Mouse (Mus musculus) heart, adult 9 months (tissue): ENCODE data around the gene Arhgap45.

ENCODE experiments used
- DNase-seq, 2 experiments: peaks; one replicate each; pipeline ENCODE4 v3.0.0; 2022; ENCODE audit warnings: low spot score in 2 of 2

Arhgap45 gene

DNA sequence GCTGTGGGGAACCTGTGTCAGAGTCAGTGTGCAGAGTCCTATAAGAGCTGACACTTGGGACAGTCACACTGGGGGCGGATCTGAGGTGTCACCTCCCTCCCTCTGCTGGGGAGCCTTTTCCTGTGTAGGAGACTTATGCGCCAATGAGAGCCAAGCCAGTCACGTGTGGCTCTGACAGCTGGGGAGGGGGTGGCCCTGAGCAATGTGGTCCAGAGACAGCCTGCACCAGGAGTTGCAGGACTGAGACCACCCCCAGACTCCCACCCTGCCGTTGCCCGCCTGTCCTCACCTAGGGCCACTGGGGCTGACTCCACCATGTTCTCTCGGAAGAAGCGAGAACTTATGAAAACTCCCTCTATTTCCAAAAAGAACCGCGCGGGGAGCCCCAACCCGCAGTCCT lies at the start of gene Arhgap45:
Gene Arhgap45 (plus strand): TSS at position 143 of the 400 bp plus-strand sequence.
- DNase-seq: peak in 1 of 2 experiments; percentile 67

DNA sequence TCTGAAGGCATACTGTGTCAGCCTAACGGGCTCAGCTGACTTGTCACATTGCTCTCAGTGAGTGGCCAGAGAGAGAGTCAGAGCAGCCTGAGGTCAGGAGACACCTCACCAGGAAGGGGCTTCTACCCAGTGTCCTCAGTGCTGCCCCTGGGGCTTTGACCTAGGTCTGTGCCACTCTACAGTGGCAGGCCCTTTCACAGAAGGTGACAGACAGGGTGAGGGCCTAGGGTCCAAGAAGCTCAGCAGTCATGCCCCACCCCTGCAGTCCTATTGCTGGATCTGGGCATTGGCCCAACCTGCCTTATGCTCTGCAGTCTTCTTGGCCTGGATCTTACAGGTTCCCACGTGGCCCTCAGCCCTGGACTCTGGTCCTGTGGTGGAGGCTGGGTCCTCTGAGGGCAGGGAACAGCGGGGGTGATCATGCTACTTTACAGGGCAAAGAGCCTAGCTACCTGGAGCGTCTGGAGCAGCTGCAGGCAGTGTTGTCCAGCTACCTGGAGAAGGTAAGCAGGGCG lies 49.5 kb upstream of the Arhgap45 start:
- DNase-seq: peak; percentile 70 to 71

DNA sequence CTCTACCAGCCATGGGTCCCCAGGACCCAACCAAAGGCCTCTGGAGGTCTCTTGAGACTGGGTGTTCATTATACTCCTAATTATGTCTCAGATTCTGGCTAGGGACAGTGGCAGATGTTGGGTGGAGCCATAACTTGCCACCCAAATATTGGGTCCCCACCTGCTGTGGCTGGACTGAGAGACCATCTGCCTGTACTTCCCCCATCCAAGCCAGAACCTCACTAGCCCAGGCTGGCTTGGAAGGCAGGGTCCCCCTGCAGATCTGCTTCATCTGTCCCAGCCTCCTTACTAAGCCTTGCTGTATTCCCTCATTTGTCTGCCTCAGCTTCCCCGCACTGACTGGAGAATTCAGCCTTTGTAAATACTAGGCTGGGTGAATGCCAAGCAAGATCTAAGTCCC lies 48.3 kb upstream of the Arhgap45 start:
- DNase-seq: no peak

DNA sequence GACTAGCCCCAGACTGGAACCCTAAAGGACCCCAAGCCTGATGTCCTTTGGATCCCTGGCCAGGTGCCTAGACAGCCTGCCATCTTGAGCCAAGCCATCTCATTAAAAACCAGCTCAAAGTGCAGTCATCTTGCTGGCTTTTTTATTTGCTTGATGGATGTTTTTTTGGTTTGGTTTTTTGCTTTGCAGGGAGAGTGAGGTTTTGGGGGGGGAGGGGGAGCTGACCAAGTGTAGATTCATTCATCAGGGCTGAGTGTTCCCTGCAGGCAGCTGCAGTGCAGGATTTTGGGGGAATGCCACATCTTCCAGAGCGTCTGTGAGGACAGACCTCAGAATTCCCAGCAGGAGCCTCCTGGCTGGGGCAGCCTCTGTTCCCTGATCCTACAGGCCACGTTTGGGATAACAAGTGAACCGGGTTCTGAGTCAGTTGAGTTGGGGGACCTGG lies 47.3 kb upstream of the Arhgap45 start:
- DNase-seq: no peak

DNA sequence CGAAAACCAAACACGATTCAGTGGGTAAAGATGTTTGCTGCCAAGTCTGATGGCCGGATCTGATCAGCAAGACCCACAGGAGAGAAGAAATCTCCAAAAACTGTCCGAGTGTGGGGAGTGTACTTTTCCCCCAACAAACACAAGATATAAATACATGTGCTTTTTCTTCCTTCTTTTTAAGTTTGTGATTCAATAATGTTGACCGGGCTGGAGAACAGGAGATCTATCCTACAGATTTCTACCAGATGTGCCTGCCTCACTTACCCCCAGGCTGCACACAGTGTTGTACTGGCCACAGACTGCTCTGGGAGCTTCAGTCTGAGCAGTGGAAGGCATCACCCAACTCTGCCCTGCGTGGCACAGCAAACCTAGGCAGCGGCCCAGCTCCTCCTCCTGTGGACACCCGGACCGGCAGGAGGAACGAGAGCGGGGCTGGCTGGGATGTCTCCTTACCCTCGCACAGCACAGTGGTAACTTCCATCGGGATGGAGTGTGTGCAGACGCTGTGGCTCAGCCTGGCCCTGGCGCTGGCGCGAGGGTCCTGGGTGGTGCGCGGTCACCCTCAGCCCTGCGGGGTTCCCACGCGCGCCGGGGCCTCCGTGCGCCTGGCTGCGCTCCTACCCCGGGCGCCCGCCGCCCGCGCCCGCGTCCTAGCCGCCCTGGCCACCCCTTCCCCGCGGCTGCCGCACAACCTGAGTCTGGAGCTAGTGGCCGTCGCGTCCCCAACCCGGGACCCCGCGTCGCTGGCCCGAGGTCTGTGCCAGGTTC lies 45.9 kb upstream of the Arhgap45 start, which contains the start of gene Grin3b:
Gene Grin3b (plus strand): TSS at position 301 of the 768 bp plus-strand sequence.
- no peak for DNase-seq

DNA sequence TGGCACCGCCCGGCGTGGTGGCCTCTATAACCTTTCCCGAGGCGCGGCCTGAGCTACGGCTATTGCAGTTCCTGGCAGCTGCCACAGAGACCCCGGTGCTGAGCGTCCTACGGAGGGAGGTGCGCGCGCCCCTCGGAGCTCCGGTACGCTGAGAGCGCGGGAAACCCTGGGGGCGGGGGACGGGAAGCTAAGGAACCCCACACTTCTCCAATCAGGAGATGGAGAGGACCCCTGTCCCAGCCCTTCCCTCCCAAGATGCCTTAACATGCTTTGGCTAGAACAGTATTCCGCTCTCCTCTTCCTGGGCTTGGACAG lies 45.3 kb upstream of the Arhgap45 start:
- DNase-seq: no peak

DNA sequence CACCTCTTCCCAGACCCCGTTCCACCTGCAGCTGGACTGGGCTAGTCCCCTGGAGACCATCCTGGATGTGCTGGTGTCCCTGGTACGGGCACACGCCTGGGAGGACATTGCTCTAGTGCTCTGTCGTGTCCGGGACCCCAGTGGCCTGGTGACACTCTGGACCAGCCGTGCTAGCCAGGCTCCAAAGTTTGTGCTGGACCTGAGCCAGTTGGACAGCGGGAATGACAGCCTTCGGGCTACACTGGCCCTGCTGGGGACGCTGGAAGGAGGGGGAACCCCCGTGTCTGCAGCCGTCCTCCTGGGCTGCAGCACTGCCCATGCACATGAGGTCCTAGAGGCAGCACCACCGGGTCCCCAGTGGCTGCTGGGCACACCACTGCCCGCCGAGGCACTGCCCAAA lies 43.6 kb upstream of the Arhgap45 start:
- peak in 1 of 2 experiments; percentile 45 for DNase-seq

DNA sequence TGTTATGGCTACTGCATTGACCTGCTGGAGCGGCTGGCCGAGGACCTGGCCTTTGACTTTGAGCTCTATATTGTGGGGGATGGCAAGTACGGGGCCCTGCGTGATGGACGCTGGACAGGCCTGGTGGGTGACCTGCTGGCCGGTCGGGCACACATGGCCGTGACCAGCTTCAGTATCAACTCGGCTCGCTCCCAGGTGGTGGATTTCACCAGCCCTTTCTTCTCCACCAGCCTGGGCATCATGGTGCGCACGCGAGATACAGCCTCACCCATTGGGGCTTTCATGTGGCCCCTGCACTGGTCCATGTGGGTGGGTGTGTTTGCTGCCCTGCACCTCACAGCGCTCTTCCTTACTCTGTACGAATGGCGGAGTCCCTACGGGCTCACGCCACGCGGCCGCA lies 42.4 kb upstream of the Arhgap45 start:
- DNase-seq: no peak

DNA sequence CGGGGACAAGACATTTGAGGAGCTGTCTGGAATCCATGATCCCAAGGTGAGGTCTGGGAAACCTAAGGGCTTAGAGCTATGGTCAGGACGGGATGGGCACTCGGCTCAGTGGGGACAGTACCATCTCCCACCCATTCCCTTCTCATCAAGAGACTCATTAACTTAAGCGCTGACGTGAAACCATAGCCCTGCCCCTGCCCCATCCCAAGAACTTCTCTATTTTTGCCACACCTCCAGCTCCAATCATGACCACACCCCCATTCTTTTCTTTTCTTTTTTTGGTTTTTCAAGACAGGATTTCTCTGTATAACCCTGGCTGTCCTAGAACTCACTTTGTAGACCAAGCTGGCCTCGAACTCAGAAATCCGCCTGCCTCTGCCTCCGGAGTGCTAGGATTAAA lies 41.8 kb upstream of the Arhgap45 start:
- DNase-seq: no peak

DNA sequence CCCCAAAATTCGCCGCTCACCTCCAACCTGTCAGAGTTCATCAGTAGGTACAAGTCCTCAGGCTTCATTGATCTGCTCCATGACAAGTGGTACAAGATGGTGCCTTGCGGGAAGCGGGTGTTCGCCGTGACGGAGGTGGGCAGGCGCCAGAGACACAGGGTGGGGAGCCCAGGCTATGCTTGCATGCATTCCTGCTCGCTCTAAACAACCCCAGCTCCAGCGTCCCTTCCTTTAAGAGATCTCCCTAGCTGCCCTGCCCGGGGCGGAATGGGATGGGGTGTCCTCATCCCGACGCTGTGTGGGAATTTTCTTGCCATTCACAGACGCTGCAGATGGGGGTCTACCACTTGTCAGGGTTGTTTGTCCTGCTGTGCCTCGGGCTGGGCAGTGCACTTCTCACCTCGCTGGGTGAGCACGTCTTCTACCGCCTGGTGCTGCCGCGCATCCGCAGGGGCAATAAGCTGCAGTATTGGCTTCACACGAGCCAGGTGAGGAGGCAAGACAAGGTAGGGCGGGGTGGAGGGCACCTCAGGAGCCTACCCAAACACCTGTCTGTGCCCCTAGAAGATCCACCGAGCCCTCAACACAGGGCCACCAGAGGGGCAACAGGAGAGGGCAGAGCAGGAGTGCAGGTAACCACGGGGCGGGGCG lies 40.3 kb upstream of the Arhgap45 start:
- no peak for DNase-seq

DNA sequence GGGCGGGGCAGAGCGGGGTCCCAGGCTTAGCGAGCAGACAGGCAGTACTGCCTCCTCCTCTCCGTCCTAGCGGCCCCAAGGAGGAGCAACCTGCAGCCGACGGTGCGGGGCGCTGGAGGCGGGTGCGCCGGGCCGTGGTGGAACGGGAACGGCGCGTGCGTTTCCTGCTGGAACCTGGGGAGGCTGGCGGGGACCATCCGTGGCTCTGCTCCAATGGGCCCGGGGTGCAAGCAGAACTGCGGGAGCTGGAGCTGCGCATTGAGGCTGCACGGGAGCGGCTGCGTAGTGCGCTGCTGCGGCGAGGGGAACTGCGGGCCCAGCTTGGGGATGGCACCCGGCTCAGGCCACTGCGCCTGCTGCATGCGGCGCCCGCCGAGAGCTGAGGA lies 39.7 kb upstream of the Arhgap45 start:
- no peak for DNase-seq

DNA sequence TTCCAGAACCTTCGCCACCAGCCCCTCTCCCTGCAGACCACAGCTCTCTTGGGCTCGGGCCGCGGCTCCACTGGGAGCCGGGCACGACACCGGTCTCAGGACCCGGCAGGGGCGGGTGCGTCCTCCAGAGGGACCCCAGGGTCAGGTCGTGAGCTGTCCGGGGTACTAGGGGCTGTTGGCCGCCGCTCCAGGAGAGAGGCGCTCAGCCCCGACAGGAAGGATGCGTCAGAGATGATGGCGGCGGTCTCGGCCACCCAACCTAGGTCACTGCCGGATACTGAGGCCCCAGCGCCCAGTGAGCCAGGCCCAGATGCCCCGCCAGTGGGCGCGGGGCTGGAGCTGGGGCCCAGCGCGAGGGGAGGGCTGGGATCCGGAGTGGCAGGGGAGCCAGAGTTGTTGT lies 39.1 kb upstream of the Arhgap45 start:
- DNase-seq: no peak

DNA sequence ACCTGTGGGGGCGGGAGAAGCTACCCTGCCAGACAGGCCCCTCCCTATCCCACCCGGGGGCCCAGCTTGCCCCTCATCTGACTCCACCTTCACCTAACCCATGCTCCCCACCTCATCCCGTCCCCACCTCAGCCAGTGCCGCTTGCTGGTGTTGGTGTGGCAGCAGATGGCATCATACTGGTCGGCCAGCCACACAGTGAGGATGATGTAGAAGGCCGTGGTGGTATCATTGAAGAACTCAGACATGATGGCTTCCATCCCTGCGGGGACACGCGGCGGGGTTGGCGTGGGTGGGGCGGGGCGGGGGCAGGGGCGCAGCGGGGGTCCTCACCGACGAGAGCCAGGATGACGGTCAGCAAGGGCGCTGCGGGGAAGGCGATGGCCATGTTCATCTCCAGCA lies 38.4 kb upstream of the Arhgap45 start:
- no peak for DNase-seq

DNA sequence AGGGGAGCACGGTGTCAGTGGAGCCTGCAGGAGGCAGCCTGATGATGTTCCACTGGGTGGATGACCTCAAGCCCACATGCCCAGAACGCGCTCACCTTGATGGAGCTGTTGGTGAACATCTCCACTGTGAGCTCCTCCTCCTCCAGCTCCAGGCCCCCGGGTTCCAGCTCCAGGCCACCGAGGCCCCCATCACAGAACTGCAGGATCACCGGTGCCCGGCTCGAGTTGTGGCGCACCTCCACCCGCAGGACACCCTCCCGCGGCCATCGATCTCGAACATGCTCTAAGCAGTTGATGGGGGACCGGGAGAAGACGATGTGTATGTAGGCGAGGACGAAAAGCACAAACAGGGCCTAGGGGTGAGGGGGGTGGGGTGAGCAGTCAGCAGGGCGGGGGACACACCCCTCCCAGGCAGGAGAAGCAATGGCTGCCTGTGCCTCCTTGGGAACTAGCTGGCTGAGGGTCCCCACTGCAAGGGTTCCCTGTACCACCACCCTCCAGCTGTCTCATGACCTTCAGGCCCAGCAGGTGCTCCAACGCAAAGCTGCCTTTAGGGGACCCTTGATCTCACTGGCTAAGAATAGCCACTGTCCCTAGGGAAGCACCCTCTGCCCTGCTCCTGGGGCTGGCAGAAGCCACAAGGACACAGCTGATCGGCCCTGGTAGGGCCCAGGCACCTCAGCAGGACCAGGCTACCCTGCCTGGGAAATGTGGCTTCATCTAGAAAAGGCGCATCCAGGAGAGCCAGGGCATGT lies 36.9 kb upstream of the Arhgap45 start:
- DNase-seq: peak; percentile 49 to 50

DNA sequence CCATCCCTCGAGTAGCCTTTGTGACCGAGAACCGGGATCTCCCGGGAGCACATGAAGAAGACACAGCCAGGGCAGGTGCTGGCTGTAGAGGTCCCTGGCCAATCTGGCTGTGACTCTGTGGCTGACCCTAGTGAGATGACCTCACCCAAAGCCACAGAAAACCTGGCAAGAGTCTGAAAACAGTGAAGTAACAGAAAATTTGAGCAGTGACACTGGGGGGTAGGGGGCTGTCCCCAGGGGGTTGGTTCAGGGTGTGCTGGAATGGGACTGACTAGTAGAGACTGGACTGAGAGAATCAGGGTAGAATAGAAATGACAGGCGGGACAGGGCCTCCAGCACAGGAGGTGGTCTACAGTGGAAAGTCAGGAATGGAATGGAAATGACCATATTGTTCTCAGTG lies 33.2 kb upstream of the Arhgap45 start:
- peak in 1 of 2 experiments; percentile 46 for DNase-seq

DNA sequence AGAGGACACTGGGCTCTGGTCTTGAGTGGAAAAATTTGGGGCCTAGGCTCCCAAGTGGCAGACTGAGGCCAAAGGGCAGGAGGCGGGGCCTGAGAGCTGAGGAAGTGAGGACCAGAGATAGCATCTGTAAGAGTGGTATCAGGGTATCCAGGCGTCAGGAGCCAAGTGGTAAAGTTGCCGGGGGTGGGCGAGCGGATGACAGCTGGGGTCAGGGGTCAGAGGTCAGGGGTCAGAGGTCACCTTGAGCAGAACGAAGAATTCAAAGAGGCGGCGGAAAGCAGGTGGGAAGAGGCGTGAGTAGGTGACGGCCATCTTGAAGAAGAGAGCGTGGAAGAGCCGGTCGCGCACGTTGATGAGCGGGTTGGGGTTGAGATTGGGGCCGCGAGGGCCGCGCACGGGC lies 32.8 kb upstream of the Arhgap45 start:
- DNase-seq: peak; percentile 72 to 75

DNA sequence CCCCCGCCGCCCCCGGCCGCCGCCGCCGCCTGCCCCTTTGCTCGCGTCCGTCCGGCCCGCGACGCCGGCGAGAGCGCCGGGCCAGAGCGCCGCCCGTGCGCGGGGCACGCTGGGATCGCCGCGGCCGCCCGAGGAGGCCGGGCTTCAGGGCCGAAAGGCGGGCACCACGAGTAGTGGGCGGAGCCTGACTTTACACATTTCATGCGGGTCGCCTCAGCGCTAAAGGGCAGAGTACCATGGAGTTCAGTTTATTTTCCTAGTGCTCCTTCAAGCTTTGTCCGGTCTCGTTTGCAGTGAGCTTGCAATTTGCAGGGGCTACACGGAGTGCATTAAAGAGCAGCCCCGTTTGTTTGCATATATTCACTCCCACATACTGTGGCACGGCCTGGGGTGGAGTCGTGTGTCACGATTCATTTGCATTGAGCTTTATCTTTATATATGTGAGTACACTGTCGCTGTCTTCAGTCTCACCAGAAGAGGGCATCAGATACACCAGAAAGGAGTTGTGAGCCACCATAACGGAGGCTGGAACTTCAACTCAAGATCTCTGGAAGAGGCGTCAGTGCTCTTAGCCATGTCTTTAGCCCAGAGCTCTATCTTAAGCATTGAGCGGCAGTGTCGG lies 32.1 kb upstream of the Arhgap45 start, which contains the start of gene Tmem259:
Gene Tmem259 (minus strand): TSS at position 136 of the 622 bp plus-strand sequence.
- DNase-seq: peak; percentile 78 to 88

DNA sequence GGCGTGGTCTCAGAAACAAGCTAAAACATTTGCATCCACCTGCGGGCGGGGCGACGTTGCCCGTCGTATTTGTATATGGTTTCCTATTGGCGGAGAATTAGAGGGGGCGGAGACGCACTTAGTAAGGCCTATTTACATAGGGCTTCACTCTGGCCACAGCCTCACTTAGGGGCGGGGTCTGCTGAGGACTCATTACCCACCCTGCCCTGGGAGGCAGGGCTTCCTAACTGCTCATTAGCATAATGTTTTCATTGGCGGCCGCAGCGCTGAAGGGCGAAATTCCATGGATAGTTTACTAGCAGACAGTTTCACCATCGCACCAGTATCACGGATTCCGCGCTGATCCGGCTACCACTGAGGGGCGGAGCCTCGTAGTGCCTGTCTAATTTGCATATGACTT lies 31.6 kb upstream of the Arhgap45 start:
- DNase-seq: peak; percentile 99

DNA sequence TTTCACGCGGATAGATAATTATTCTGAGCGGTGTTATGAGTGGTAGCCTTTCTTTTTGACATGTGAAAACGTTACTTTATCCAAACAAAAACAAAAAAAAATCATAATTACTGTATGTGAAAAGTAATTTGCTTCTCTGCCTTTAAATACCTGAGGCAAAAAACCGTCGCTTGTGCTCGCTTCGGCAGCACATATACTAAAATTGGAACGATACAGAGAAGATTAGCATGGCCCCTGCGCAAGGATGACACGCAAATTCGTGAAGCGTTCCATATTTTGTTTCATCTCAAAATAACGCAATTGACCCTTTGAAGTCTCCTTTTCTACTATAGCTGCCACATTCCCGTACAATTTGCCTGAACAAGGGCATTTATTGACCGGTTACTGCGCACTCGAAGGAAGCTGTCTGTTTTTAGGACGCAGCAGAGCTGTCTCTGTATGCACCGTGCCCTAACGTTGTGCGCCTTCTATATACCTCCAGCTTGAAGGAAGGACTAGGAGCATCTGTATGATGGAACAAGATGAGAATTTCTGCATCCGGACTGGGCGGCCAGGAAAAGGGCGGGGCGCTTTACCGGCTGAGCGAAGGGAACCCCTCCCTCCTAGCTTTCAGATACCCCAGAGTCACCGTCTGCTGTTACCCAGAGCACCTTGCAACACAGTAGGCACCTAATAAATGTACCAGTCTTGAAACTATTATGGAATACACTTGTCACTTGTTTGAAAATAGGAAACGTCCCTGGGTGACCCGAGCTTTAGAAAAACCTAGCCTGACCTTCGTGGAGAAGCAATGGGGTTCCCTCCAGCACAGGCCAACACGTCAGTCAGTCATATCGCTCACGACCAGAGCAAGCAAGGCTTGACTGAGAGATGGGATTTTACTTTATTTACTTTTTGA lies 30.9 kb upstream of the Arhgap45 start:
- peak; percentile 82 to 84 for DNase-seq

DNA sequence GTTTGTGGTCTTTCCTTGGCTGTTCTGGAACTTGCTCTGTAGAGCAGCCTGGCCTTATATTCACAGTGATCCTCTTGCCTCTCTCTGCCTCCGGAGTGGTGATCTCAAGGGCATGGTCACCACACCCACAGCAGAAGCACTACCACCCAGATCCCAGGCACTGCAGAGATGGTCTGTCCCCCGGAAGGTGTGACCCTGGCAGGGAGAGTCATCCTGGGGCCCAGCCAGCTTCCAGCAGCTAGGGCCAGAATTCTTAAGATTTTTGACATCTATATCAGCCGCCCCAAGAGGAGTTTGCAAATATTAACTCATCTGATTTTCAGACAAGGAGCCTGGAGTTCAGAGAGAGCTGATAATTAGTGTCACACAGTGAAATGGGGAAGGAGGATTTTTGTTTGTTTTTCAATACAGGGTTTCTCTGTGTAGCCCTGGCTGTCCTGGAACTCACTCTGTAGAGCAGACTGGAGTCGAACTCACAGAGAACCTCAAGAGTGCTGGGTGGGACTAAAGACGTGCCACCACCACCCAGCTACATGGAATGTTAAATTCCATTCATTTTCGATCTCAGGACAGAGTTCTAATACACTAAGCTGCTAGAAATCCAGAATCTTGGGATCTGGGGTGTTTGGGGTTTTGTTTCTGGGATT lies 30.1 kb upstream of the Arhgap45 start:
- DNase-seq: peak; percentile 57 to 63
